Comparison of ENCODE assay signal across 8 mouse cellular contexts in genomic region chr1:91179533-91180173, GRCm38 (mm10). TPM values are rescaled to one million over a fixed set of nuclear protein-coding genes. Genes with fewer than 3 reads are reported as not detected.
DNase-seq lines count a peak whose midpoint lies in the region; ATAC-seq and TF ChIP-seq lines count a peak whose summit lies in the region.

Gene Ramp1, plus strand, starts transcription at chr1:91179822.

- ATAC-seq in intestine, embryonic 14.5 days (replicated peaks; ENCODE audit: low FRiP score, low TSS enrichment, low read depth): peak; percentile 50; the same call in 1 of the 2 replicates
- ATAC-seq in limb, embryonic 14.5 days (ENCODE audit: low FRiP score, low read depth): 0 out of 2 replicates have a peak, but pooled peaks have one; percentile 19
- ATAC-seq in midbrain, embryonic 12.5 days (ENCODE audit: low FRiP score, low read depth): 0 out of 2 replicates have a peak, but pooled peaks have one; percentile 23

- WGBS in intestine, embryonic 14.5 days: 4% methylated on average over 37 of the region's 37 CpGs
- WGBS in limb, embryonic 14.5 days: 7% methylated on average over 32 of the region's 37 CpGs
- 6% methylated on average over 36 of the region's 37 CpGs for WGBS in midbrain, embryonic 12.5 days

- TF ChIP-seq POLR2A in limb, embryonic 14.5 days (IDR thresholded peaks at IDR 0.05; ENCODE audit: borderline replicate concordance, extremely low read depth, insufficient read depth, insufficient read length): no peak

- H3K27ac ChIP-seq in intestine, embryonic 14.5 days (ENCODE audit: low read depth): no peak within 1 kb of the TSS
- H3K27ac ChIP-seq in limb, embryonic 14.5 days (replicated peaks; ENCODE audit: low read depth, low read length): no peak within 1 kb of the TSS
- H3K27ac ChIP-seq in midbrain, embryonic 12.5 days (replicated peaks): no peak within 1 kb of the TSS

- H3K9me3 ChIP-seq in intestine, embryonic 14.5 days (ENCODE audit: control insufficient read depth, low read length): no peaks in the 10 kb centered on the region
- no peaks in the 10 kb centered on the region for H3K9me3 ChIP-seq in limb, embryonic 14.5 days (ENCODE audit: control insufficient read depth, low read length)
- H3K9me3 ChIP-seq in midbrain, embryonic 12.5 days: no peaks in the 10 kb centered on the region

- peaks cover 27% of the 10 kb centered on the region for H3K4me1 ChIP-seq in intestine, embryonic 14.5 days (replicated peaks; ENCODE audit: control insufficient read depth, insufficient read depth, low read length)
- H3K4me1 ChIP-seq in limb, embryonic 14.5 days (ENCODE audit: control insufficient read depth, insufficient read depth, low read length): peaks cover 9% of the 10 kb centered on the region
- H3K4me1 ChIP-seq in midbrain, embryonic 12.5 days: peaks cover 12% of the 10 kb centered on the region

- no peaks in the 10 kb centered on the region for H3K36me3 ChIP-seq in intestine, embryonic 14.5 days (ENCODE audit: control insufficient read depth, insufficient read depth, low read length)
- H3K36me3 ChIP-seq in limb, embryonic 14.5 days (ENCODE audit: control insufficient read depth, insufficient read depth, low read length): no peaks in the 10 kb centered on the region
- no peaks in the 10 kb centered on the region for H3K36me3 ChIP-seq in midbrain, embryonic 12.5 days

- peaks cover 5% of the 10 kb centered on the region; the same call in 1 of the 2 replicates for H3K27me3 ChIP-seq in intestine, embryonic 14.5 days (replicated peaks; ENCODE audit: control insufficient read depth, insufficient read depth, low read length)
- H3K27me3 ChIP-seq in limb, embryonic 14.5 days (ENCODE audit: control insufficient read depth, insufficient read depth, low read length): peaks cover 16% of the 10 kb centered on the region; the same call in 1 of the 2 replicates
- peaks cover 37% of the 10 kb centered on the region for H3K27me3 ChIP-seq in midbrain, embryonic 12.5 days

- peak within 1 kb of the TSS; percentile 39 for H3K4me3 ChIP-seq in intestine, embryonic 14.5 days (ENCODE audit: low read depth, low read length)
- peak within 1 kb of the TSS; percentile 41 for H3K4me3 ChIP-seq in limb, embryonic 14.5 days (replicated peaks; ENCODE audit: low read length)
- H3K4me3 ChIP-seq in midbrain, embryonic 12.5 days: peak within 1 kb of the TSS; percentile 37

- H3K4me2 ChIP-seq in intestine, embryonic 14.5 days (ENCODE audit: low read length): peak within 1 kb of the TSS; percentile 69
- H3K4me2 ChIP-seq in limb, embryonic 14.5 days (replicated peaks; ENCODE audit: low read depth, low read length, severe bottlenecking): peak within 1 kb of the TSS; percentile 85
- H3K4me2 ChIP-seq in midbrain, embryonic 12.5 days (replicated peaks): peak within 1 kb of the TSS; percentile 63

- intact Hi-C loops in gastrocnemius, postnatal 14 days (cut with DNase I; ENCODE audit: low total_unique reads): loop anchor here (5.0 kb wide), 2 partner anchors 38 to 58 kb away; no protein-coding TSS in a partner anchor

- H3K9ac ChIP-seq in intestine, embryonic 14.5 days (ENCODE audit: low read length): peak within 1 kb of the TSS; percentile 37
- peak within 1 kb of the TSS; percentile 56 for H3K9ac ChIP-seq in limb, embryonic 14.5 days (ENCODE audit: low read depth, low read length, severe bottlenecking)
- peak within 1 kb of the TSS; percentile 48; the same call in 1 of the 2 replicates for H3K9ac ChIP-seq in midbrain, embryonic 12.5 days (replicated peaks)

- peak; percentile 36 to 48 for DNase-seq in cerebellum, postnatal 10 days
- no peak for DNase-seq in cerebellum, adult 11-12 months
- DNase-seq in c-Kit-positive CD71-positive TER-119-positive erythroid progenitor cells, embryonic 14.5 days (ENCODE audit: low spot score): peak; percentile 12
- peak; percentile 66 for DNase-seq in gastrocnemius, postnatal 14 days
- DNase-seq in intestine, embryonic 14.5 days (ENCODE audit: low spot score): peak; percentile 58
- DNase-seq in limb, embryonic 14.5 days (ENCODE audit: low spot score): peak; percentile 20
- peak; percentile 30 to 42 for DNase-seq in spleen, postnatal 36 days (ENCODE audit: low spot score in 2 of 2)

RNA-seq across cellular contexts. Expression of gene Ramp1, which starts in this region (rescaled TPM):
- total RNA-seq in gastrocnemius, postnatal 14 days (2021): 10 to 100 TPM; 28.5 to 29.4 TPM
- 5.4 and 6.0 TPM in 2 replicates for polyA plus RNA-seq in intestine, embryonic 14.5 days (2014; fragmentation: Nextera tagmentation; extraction: Ambion mirVana)
- polyA plus RNA-seq in limb, embryonic 14.5 days (2012; rRNA removed): 4.4 and 4.6 TPM in 2 replicates
- 5.9 and 7.1 TPM in 2 replicates for polyA plus RNA-seq in limb, embryonic 14.5 days (2014; fragmentation: Nextera tagmentation; extraction: Ambion mirVana)
- polyA plus RNA-seq in midbrain, embryonic 12.5 days (2016; fragmentation: Nextera tagmentation; extraction: Ambion mirVana): 0.31 and 0.80 TPM in 2 replicates

Comparison
In these comparisons a context has a peak if more than half of its experiments do, and no peak if none do; other contexts are left out.
1. Peak in ATAC-seq, H3K4me3 ChIP-seq, H3K9ac ChIP-seq and H3K4me2 ChIP-seq in midbrain, embryonic 12.5 days; RNA of the gene not detected or under 1 TPM.